Mouse (Mus musculus): Measurements from ENCODE around the gene Pnma1. TPM values are rescaled to one million over a fixed set of nuclear protein-coding genes. Genes with fewer than 3 reads are reported as not detected.

The Pnma1 gene
- polyA plus RNA-seq, 1 experiment from 2014 or later, result 0.43 TPM

- 0 out of 2 replicates have a peak overlapping the region, but pooled peaks have one; percentile 2 for H3K4me3 ChIP-seq (ENCODE audit: low read depth, low read length)
- no peak for TF ChIP-seq CTCF (IDR thresholded peaks at IDR 0.05; ENCODE audit: low read depth)
- 0 out of 2 replicates have a peak, but pooled peaks cover 2% of the 10 kb centered on the region for H3K4me1 ChIP-seq (replicated peaks; ENCODE audit: control insufficient read depth, insufficient read depth, low read length)
- peak overlapping the region; percentile 54 for H3K4me2 ChIP-seq (replicated peaks; ENCODE audit: low read depth)
- H3K27ac ChIP-seq (ENCODE audit: low read depth, low read length), result peak overlapping the region; percentile 66
- no peaks in the 10 kb centered on the region for H3K9me3 ChIP-seq (ENCODE audit: control insufficient read depth)
- H3K36me3 ChIP-seq (ENCODE audit: control insufficient read depth, insufficient read depth), result peaks cover 55% of the 10 kb centered on the region
- no peaks in the 10 kb centered on the region for H3K27me3 ChIP-seq (replicated peaks; ENCODE audit: control insufficient read depth, insufficient read depth, low read length)
- peak overlapping the region; percentile 17; the same call in 1 of the 2 replicates for H3K9ac ChIP-seq (ENCODE audit: low read depth, low read length)
- peak; percentile 35 for ATAC-seq
- 36% methylated on average over 32 of the region's 32 CpGs for WGBS
Observed at GRCm38 (mm10) chr12:84152352-84153190, 4.3 kb upstream of the Pnma1 start.

- WGBS, result 55% methylated on average over 10 of the region's 10 CpGs
- Histone ChIP-seq H3K36me3 (ENCODE audit: control insufficient read depth, insufficient read depth) (peaks cover 48% of the 10 kb centered on the region), H3K9me3 (ENCODE audit: control insufficient read depth) (no peaks in the 10 kb centered on the region), H3K9ac (ENCODE audit: low read depth, low read length) (0 out of 2 replicates have a peak overlapping the region, but pooled peaks have one; percentile 17), H3K4me3 (ENCODE audit: low read depth, low read length) (no peak overlapping the region), H3K4me1 (replicated peaks; ENCODE audit: control insufficient read depth, insufficient read depth, low read length) (0 out of 2 replicates have a peak, but pooled peaks cover 2% of the 10 kb centered on the region), H3K27ac (ENCODE audit: low read depth, low read length) (peak overlapping the region; percentile 66), H3K4me2 (replicated peaks; ENCODE audit: low read depth) (peak overlapping the region; percentile 54), H3K27me3 (replicated peaks; ENCODE audit: control insufficient read depth, insufficient read depth, low read length) (no peaks in the 10 kb centered on the region)
- no peak for TF ChIP-seq CTCF (IDR thresholded peaks at IDR 0.05; ENCODE audit: low read depth)
- ATAC-seq, result no peak; the same call in 1 of the 2 replicates
Observed at GRCm38 (mm10) chr12:84151911-84152310, 3.6 kb upstream of the Pnma1 start.

GRCm38 (mm10) chr12:84150976-84151375 is 2.7 kb upstream of the Pnma1 start:
- 0 out of 2 replicates have a peak, but pooled peaks cover 2% of the 10 kb centered on the region for H3K4me1 ChIP-seq (replicated peaks; ENCODE audit: control insufficient read depth, insufficient read depth, low read length)
- ATAC-seq, result no peak
- TF ChIP-seq CTCF (IDR thresholded peaks at IDR 0.05; ENCODE audit: low read depth), result no peak
- H3K36me3 ChIP-seq (ENCODE audit: control insufficient read depth, insufficient read depth), result peaks cover 44% of the 10 kb centered on the region
- H3K9ac ChIP-seq (ENCODE audit: low read depth, low read length), result no peak overlapping the region
- no peaks in the 10 kb centered on the region for H3K9me3 ChIP-seq (ENCODE audit: control insufficient read depth)
- 20% methylated on average over 6 of the region's 6 CpGs for WGBS
- no peak overlapping the region for H3K4me3 ChIP-seq (ENCODE audit: low read depth, low read length)
- no peak overlapping the region for H3K27ac ChIP-seq (ENCODE audit: low read depth, low read length)
- no peaks in the 10 kb centered on the region for H3K27me3 ChIP-seq (replicated peaks; ENCODE audit: control insufficient read depth, insufficient read depth, low read length)
- no peak overlapping the region for H3K4me2 ChIP-seq (replicated peaks; ENCODE audit: low read depth)

GRCm38 (mm10) chr12:84149971-84150370 is 1.7 kb upstream of the Pnma1 start:
- Histone ChIP-seq H3K9ac (ENCODE audit: low read depth, low read length) (no peak overlapping the region), H3K4me1 (replicated peaks; ENCODE audit: control insufficient read depth, insufficient read depth, low read length) (0 out of 2 replicates have a peak, but pooled peaks cover 2% of the 10 kb centered on the region), H3K27ac (ENCODE audit: low read depth, low read length) (no peak overlapping the region), H3K9me3 (ENCODE audit: control insufficient read depth) (no peaks in the 10 kb centered on the region), H3K27me3 (replicated peaks; ENCODE audit: control insufficient read depth, insufficient read depth, low read length) (no peaks in the 10 kb centered on the region), H3K4me2 (replicated peaks; ENCODE audit: low read depth) (no peak overlapping the region), H3K4me3 (ENCODE audit: low read depth, low read length) (no peak overlapping the region), H3K36me3 (ENCODE audit: control insufficient read depth, insufficient read depth) (peaks cover 35% of the 10 kb centered on the region)
- 92% methylated on average over 15 of the region's 15 CpGs for WGBS
- TF ChIP-seq CTCF (IDR thresholded peaks at IDR 0.05; ENCODE audit: low read depth), result no peak
- ATAC-seq, result no peak

- H3K9ac ChIP-seq (ENCODE audit: low read depth, low read length), result peak overlapping the region; percentile 37; the same call in 1 of the 2 replicates
- ATAC-seq, result no peak
- H3K27me3 ChIP-seq (replicated peaks; ENCODE audit: control insufficient read depth, insufficient read depth, low read length), result no peaks in the 10 kb centered on the region
- no peak overlapping the region for H3K27ac ChIP-seq (ENCODE audit: low read depth, low read length)
- 0 out of 2 replicates have a peak, but pooled peaks cover 2% of the 10 kb centered on the region for H3K4me1 ChIP-seq (replicated peaks; ENCODE audit: control insufficient read depth, insufficient read depth, low read length)
- no peaks in the 10 kb centered on the region for H3K9me3 ChIP-seq (ENCODE audit: control insufficient read depth)
- WGBS, result 14% methylated on average over 10 of the region's 10 CpGs
- peaks cover 29% of the 10 kb centered on the region for H3K36me3 ChIP-seq (ENCODE audit: control insufficient read depth, insufficient read depth)
- no peak for TF ChIP-seq CTCF (IDR thresholded peaks at IDR 0.05; ENCODE audit: low read depth)
- peak overlapping the region; percentile 79 for H3K4me2 ChIP-seq (replicated peaks; ENCODE audit: low read depth)
- H3K4me3 ChIP-seq (ENCODE audit: low read depth, low read length), result peak overlapping the region; percentile 50
Observed at GRCm38 (mm10) chr12:84148622-84149012, 328 bp upstream of the Pnma1 start.

- Histone ChIP-seq H3K4me3 (ENCODE audit: low read depth, low read length) (no peak overlapping the region), H3K27me3 (replicated peaks; ENCODE audit: control insufficient read depth, insufficient read depth, low read length) (no peaks in the 10 kb centered on the region), H3K4me2 (replicated peaks; ENCODE audit: low read depth) (no peak overlapping the region), H3K36me3 (ENCODE audit: control insufficient read depth, insufficient read depth) (peaks cover 20% of the 10 kb centered on the region), H3K9ac (ENCODE audit: low read depth, low read length) (no peak overlapping the region), H3K27ac (ENCODE audit: low read depth, low read length) (no peak overlapping the region), H3K4me1 (replicated peaks; ENCODE audit: control insufficient read depth, insufficient read depth, low read length) (no peaks in the 10 kb centered on the region), H3K9me3 (ENCODE audit: control insufficient read depth) (no peaks in the 10 kb centered on the region)
- ATAC-seq, result no peak
- no peak for TF ChIP-seq CTCF (IDR thresholded peaks at IDR 0.05; ENCODE audit: low read depth)
- 50% methylated on average over 14 of the region's 14 CpGs for WGBS
Observed at GRCm38 (mm10) chr12:84142281-84143050, 5.8 kb downstream of the Pnma1 start.

Data from intestine, postnatal 0 days (tissue).